Mouse (Mus musculus): Measurements from ENCODE around the gene Trnt1.

- no peak for TF ChIP-seq CTCF (IDR thresholded peaks at IDR 0.05; ENCODE audit: low read depth)
- no peak for TF ChIP-seq EP300 (IDR thresholded peaks at IDR 0.05; ENCODE audit: low read depth)
These were observed 41.2 kb upstream of the Trnt1 start for GRCm38 (mm10) chr6:106727703-106728102.
